Comparison of ENCODE assay signal across 17 mouse cellular contexts in genomic region chr10:23851228-23851912, GRCm38 (mm10). TPM values are rescaled to one million over a fixed set of nuclear protein-coding genes. Genes with fewer than 3 reads are reported as not detected.
A peak's percentile ranks its signal among the peaks of the same experiment; 100 is the strongest.
DNase-seq lines count a peak whose midpoint lies in the region; ATAC-seq lines count a peak whose summit lies in the region.
"Had no signal": no experiment of that assay in that cellular context is flagged by ENCODE, and none has a peak within 500 bp of the region (broad histone marks: within the 10 kb centered on the region; RNA-seq: fewer than 3 reads in every experiment).

Gene Vnn3 (plus strand): TSS chr10:23851462.

- H3K4me3 ChIP-seq in heart, embryonic 10.5 days: no peak within 1 kb of the TSS
- H3K4me3 ChIP-seq: erythroblast, embryonic 14.5 days; heart, embryonic 13.5 days; hindbrain, embryonic 10.5 days; limb, embryonic 13.5 days; midbrain, embryonic 12.5 days had no signal

- no peak within 1 kb of the TSS for H3K27ac ChIP-seq in heart, embryonic 10.5 days
- H3K27ac ChIP-seq: heart, embryonic 13.5 days; hindbrain, embryonic 10.5 days; limb, embryonic 13.5 days; midbrain, embryonic 12.5 days had no signal

- 0 out of 2 replicates have a peak, but pooled peaks have one; percentile 42 for ATAC-seq in common myeloid progenitor, adult 5-6 weeks (replicated peaks; ENCODE audit: low read depth, poor library complexity, severe bottlenecking)

- no peaks in the 10 kb centered on the region for H3K36me3 ChIP-seq in heart, embryonic 10.5 days
- H3K36me3 ChIP-seq: heart, embryonic 13.5 days; hindbrain, embryonic 10.5 days; limb, embryonic 13.5 days; midbrain, embryonic 12.5 days had no signal

- no peaks in the 10 kb centered on the region for H3K4me1 ChIP-seq in heart, embryonic 10.5 days
- H3K4me1 ChIP-seq: heart, embryonic 13.5 days; hindbrain, embryonic 10.5 days; limb, embryonic 13.5 days; midbrain, embryonic 12.5 days had no signal

- 81% methylated on average over 4 of the region's 4 CpGs for WGBS in heart, embryonic 10.5 days

- no peaks in the 10 kb centered on the region for H3K9me3 ChIP-seq in heart, embryonic 10.5 days
- H3K9me3 ChIP-seq: heart, embryonic 13.5 days; hindbrain, embryonic 10.5 days; limb, embryonic 13.5 days; midbrain, embryonic 12.5 days had no signal

- intact Hi-C loops in left cerebral cortex, postnatal 25 days (cut with DNase I): no loop called here

- peak; percentile 17 for DNase-seq in Muller cell, postnatal 12 days (ENCODE audit: inconsistent ontology term)
- DNase-seq in adrenal gland, adult 2 months: peak; percentile 58
- DNase-seq in lung, postnatal 25 days (ENCODE audit: low spot score): peak; percentile 58
- DNase-seq in heart, embryonic 10.5 days (ENCODE audit: low spot score): no peak
- DNase-seq in left cerebral cortex, postnatal 25 days (ENCODE audit: low spot score in 2 of 2): no peak
- no peak for DNase-seq in urinary bladder, postnatal 14 days (ENCODE audit: low spot score)
- DNase-seq: cerebellum, adult 9-10 months; gastrocnemius, postnatal 25 days; layer of hippocampus, adult 9-11 months; right cerebral cortex, postnatal 4 days; thymus, adult 2 months had no signal

- no peaks in the 10 kb centered on the region for H3K27me3 ChIP-seq in heart, embryonic 10.5 days (ENCODE audit: insufficient read depth, poor library complexity, severe bottlenecking)
- H3K27me3 ChIP-seq: heart, embryonic 13.5 days; limb, embryonic 13.5 days; midbrain, embryonic 12.5 days had no signal

RNA-seq across cellular contexts. Expression of gene Vnn3, which starts in this region (rescaled TPM):
- total RNA-seq in adrenal gland, adult 2 months (2021): 10 to 100 TPM in 1 of 2 experiments, 1 to 10 TPM in 1; 6.1 to 57.5 TPM
- 20.1 and 46.8 TPM in 2 replicates for polyA plus RNA-seq in adrenal gland, adult 2 months (2012; rRNA removed)
- not detected in 2 replicates for total RNA-seq in common myeloid progenitor, adult 5-6 weeks (2017)
- not detected in 2 replicates for polyA plus RNA-seq in heart, embryonic 10.5 days (2016; fragmentation: Nextera tagmentation; extraction: Ambion mirVana)
- total RNA-seq in left cerebral cortex, postnatal 25 days (2021): under 1 TPM in 1 of 2 experiments, not detected in 1; 0.25 TPM
- polyA plus RNA-seq: erythroblast, embryonic 14.5 days; heart, embryonic 13.5 days; hindbrain, embryonic 10.5 days; limb, embryonic 13.5 days; midbrain, embryonic 12.5 days had no signal

Comparison
In these comparisons a context has a peak if more than half of its experiments do, and no peak if none do; other contexts are left out.
1. RNA of gene Vnn3 (polyA plus RNA-seq): 20.1 to 46.8 TPM in adrenal gland, adult 2 months; not detected in heart, embryonic 10.5 days; every median in the first group is over 10 times any median in the second.
2. Peak in ATAC-seq in common myeloid progenitor, adult 5-6 weeks; RNA of the gene not detected or under 1 TPM.
3. DNase-seq: peak in Muller cell, postnatal 12 days (single experiment), adrenal gland, adult 2 months (single experiment) and lung, postnatal 25 days (single experiment); none in heart, embryonic 10.5 days (single experiment), left cerebral cortex, postnatal 25 days (0 of 2) and urinary bladder, postnatal 14 days (single experiment).